Mouse (Mus musculus): ENCODE results near the gene Gabarap. TPM values are rescaled to one million over a fixed set of nuclear protein-coding genes. Genes with fewer than 3 reads are reported as not detected.
"Not testable (repeated sequence)": the region's sequence is repeated elsewhere in the genome, so short reads cannot be mapped to it uniquely, and the experiment has no call there.

The Gabarap gene
- polyA plus RNA-seq, 1 experiment from 2014 or later: 568 TPM

- Histone ChIP-seq H3K36me3 (peaks cover 57% of the 10 kb centered on the region), H3K4me2 (peak overlapping the region; percentile 67), H3K4me3 (peak overlapping the region; percentile 88; the same call in 1 of the 2 replicates), H3K27me3 (no peaks in the 10 kb centered on the region), H3K9ac (no peak overlapping the region), H3K4me1 (peaks cover 53% of the 10 kb centered on the region), H3K27ac (no peak overlapping the region), H3K9me3 (no peaks in the 10 kb centered on the region)
- 90% methylated on average over 2 of the region's 2 CpGs for WGBS
- no peak for ATAC-seq (ENCODE audit: insufficient number of reproducible peaks, low FRiP score, low TSS enrichment, low read depth)
Observed at GRCm38 (mm10) chr11:70002471-70002870, 11.5 kb downstream of the Gabarap start.

- Histone ChIP-seq H3K9me3 (no peaks in the 10 kb centered on the region), H3K4me2 (no peak overlapping the region), H3K27me3 (no peaks in the 10 kb centered on the region), H3K27ac (no peak overlapping the region), H3K4me3 (no peak overlapping the region), H3K4me1 (peaks cover 33% of the 10 kb centered on the region), H3K36me3 (peaks cover 67% of the 10 kb centered on the region), H3K9ac (no peak overlapping the region)
- ATAC-seq (ENCODE audit: insufficient number of reproducible peaks, low FRiP score, low TSS enrichment, low read depth): no peak
- 59% methylated on average over 4 of the region's 5 CpGs for WGBS
Observed at GRCm38 (mm10) chr11:70005521-70005920, 14.6 kb downstream of the Gabarap start.

- no peak for ATAC-seq (ENCODE audit: insufficient number of reproducible peaks, low FRiP score, low TSS enrichment, low read depth)
- 92% methylated on average over 6 of the region's 6 CpGs for WGBS
- Histone ChIP-seq H3K4me2 (no peak overlapping the region), H3K4me3 (no peak overlapping the region), H3K4me1 (peaks cover 12% of the 10 kb centered on the region), H3K27me3 (no peaks in the 10 kb centered on the region), H3K9ac (no peak overlapping the region), H3K27ac (no peak overlapping the region), H3K36me3 (peaks cover 91% of the 10 kb centered on the region), H3K9me3 (no peaks in the 10 kb centered on the region)
Observed at GRCm38 (mm10) chr11:70010033-70010432, 19.1 kb downstream of the Gabarap start.

GRCm38 (mm10) chr11:70010548-70010947 is 19.6 kb downstream of the Gabarap start:
- Histone ChIP-seq H3K36me3 (peaks cover 86% of the 10 kb centered on the region), H3K4me2 (no peak overlapping the region), H3K9ac (no peak overlapping the region), H3K27me3 (no peaks in the 10 kb centered on the region), H3K9me3 (no peaks in the 10 kb centered on the region), H3K4me3 (no peak overlapping the region), H3K27ac (no peak overlapping the region), H3K4me1 (peaks cover 12% of the 10 kb centered on the region)
- WGBS: 88% methylated on average over 12 of the region's 12 CpGs
- ATAC-seq (ENCODE audit: insufficient number of reproducible peaks, low FRiP score, low TSS enrichment, low read depth): no peak

GRCm38 (mm10) chr11:70010961-70011360 is 20.0 kb downstream of the Gabarap start:
- no peak overlapping the region for H3K9ac ChIP-seq
- ATAC-seq (ENCODE audit: insufficient number of reproducible peaks, low FRiP score, low TSS enrichment, low read depth): no peak
- 90% methylated on average over 10 of the region's 10 CpGs for WGBS
- H3K4me3 ChIP-seq: no peak overlapping the region
- no peak overlapping the region for H3K27ac ChIP-seq
- H3K27me3 ChIP-seq: no peaks in the 10 kb centered on the region
- H3K4me2 ChIP-seq: no peak overlapping the region
- H3K4me1 ChIP-seq: peaks cover 12% of the 10 kb centered on the region
- H3K36me3 ChIP-seq: peaks cover 82% of the 10 kb centered on the region
- no peaks in the 10 kb centered on the region for H3K9me3 ChIP-seq

- Histone ChIP-seq H3K27ac (no peak overlapping the region), H3K4me3 (no peak overlapping the region), H3K27me3 (no peaks in the 10 kb centered on the region), H3K9ac (no peak overlapping the region), H3K9me3 (no peaks in the 10 kb centered on the region), H3K4me1 (peaks cover 21% of the 10 kb centered on the region), H3K4me2 (no peak overlapping the region), H3K36me3 (peaks cover 63% of the 10 kb centered on the region)
- WGBS: 86% methylated on average over 9 of the region's 9 CpGs
- ATAC-seq (ENCODE audit: insufficient number of reproducible peaks, low FRiP score, low TSS enrichment, low read depth): no peak
Observed at GRCm38 (mm10) chr11:70012931-70013330, 22.0 kb downstream of the Gabarap start.

GRCm38 (mm10) chr11:70013408-70013807 is 22.5 kb downstream of the Gabarap start:
- H3K36me3 ChIP-seq: peaks cover 58% of the 10 kb centered on the region
- no peak overlapping the region for H3K27ac ChIP-seq
- H3K27me3 ChIP-seq: no peaks in the 10 kb centered on the region
- H3K4me2 ChIP-seq: no peak overlapping the region
- H3K4me3 ChIP-seq: no peak overlapping the region
- no peaks in the 10 kb centered on the region for H3K9me3 ChIP-seq
- 90% methylated on average over 3 of the region's 3 CpGs for WGBS
- ATAC-seq (ENCODE audit: insufficient number of reproducible peaks, low FRiP score, low TSS enrichment, low read depth): no peak
- peaks cover 23% of the 10 kb centered on the region for H3K4me1 ChIP-seq
- no peak overlapping the region for H3K9ac ChIP-seq

GRCm38 (mm10) chr11:70014051-70014450 is 23.1 kb downstream of the Gabarap start:
- no peak for ATAC-seq (ENCODE audit: insufficient number of reproducible peaks, low FRiP score, low TSS enrichment, low read depth)
- Histone ChIP-seq H3K4me3 (no peak overlapping the region), H3K27me3 (no peaks in the 10 kb centered on the region), H3K4me1 (peaks cover 30% of the 10 kb centered on the region), H3K9ac (no peak overlapping the region), H3K4me2 (0 out of 2 replicates have a peak overlapping the region, but pooled peaks have one; percentile 81), H3K9me3 (no peaks in the 10 kb centered on the region), H3K27ac (no peak overlapping the region), H3K36me3 (peaks cover 51% of the 10 kb centered on the region)
- 49% methylated on average over 5 of the region's 5 CpGs for WGBS

GRCm38 (mm10) chr11:70014880-70015558 is 24.1 kb downstream of the Gabarap start, which contains the start of gene Acadvl:
Gene Acadvl (minus strand): TSS chr11:70015411.
- peak within 1 kb of the TSS; percentile 81 for H3K4me2 ChIP-seq
- peak within 1 kb of the TSS; percentile 56 for H3K9ac ChIP-seq
- H3K27me3 ChIP-seq: no peaks in the 10 kb centered on the region
- WGBS: 1% methylated on average over 35 of the region's 35 CpGs
- H3K4me1 ChIP-seq: peaks cover 39% of the 10 kb centered on the region
- peak within 1 kb of the TSS; percentile 74 for H3K27ac ChIP-seq
- H3K4me3 ChIP-seq: peak within 1 kb of the TSS; percentile 67
- H3K36me3 ChIP-seq: peaks cover 42% of the 10 kb centered on the region
- peak; percentile 69; the same call in 1 of the 2 replicates for ATAC-seq (ENCODE audit: insufficient number of reproducible peaks, low FRiP score, low TSS enrichment, low read depth)
- H3K9me3 ChIP-seq: no peaks in the 10 kb centered on the region

- H3K27me3 ChIP-seq: no peaks in the 10 kb centered on the region
- no peak overlapping the region for H3K27ac ChIP-seq
- WGBS: 60% methylated on average over 6 of the region's 6 CpGs
- peaks cover 46% of the 10 kb centered on the region for H3K4me1 ChIP-seq
- ATAC-seq (ENCODE audit: insufficient number of reproducible peaks, low FRiP score, low TSS enrichment, low read depth): no peak
- H3K4me2 ChIP-seq: peak overlapping the region; percentile 81
- no peaks in the 10 kb centered on the region for H3K9me3 ChIP-seq
- H3K9ac ChIP-seq: peak overlapping the region; percentile 56; the same call in 1 of the 2 replicates
- peaks cover 35% of the 10 kb centered on the region for H3K36me3 ChIP-seq
- no peak overlapping the region for H3K4me3 ChIP-seq
Observed at GRCm38 (mm10) chr11:70015677-70016076, 24.7 kb downstream of the Gabarap start.

GRCm38 (mm10) chr11:70016177-70016576 is 25.2 kb downstream of the Gabarap start:
- not testable (repeated sequence) for H3K27ac ChIP-seq; H3K9ac ChIP-seq; H3K9me3 ChIP-seq; H3K27me3 ChIP-seq; ATAC-seq (ENCODE audit: insufficient number of reproducible peaks, low FRiP score, low TSS enrichment, low read depth); H3K4me3 ChIP-seq; H3K4me2 ChIP-seq
- 80% methylated on average over 2 of the region's 2 CpGs for WGBS
- Histone ChIP-seq H3K4me1 (peaks cover 51% of the 10 kb centered on the region), H3K36me3 (peaks cover 30% of the 10 kb centered on the region)

- no peak for ATAC-seq (ENCODE audit: insufficient number of reproducible peaks, low FRiP score, low TSS enrichment, low read depth)
- Histone ChIP-seq H3K36me3 (peaks cover 25% of the 10 kb centered on the region), H3K9me3 (no peaks in the 10 kb centered on the region), H3K9ac (peak within 1 kb of the TSS; percentile 34; the same call in 1 of the 2 replicates), H3K27ac (peak within 1 kb of the TSS; percentile 95), H3K27me3 (no peaks in the 10 kb centered on the region), H3K4me3 (peak within 1 kb of the TSS; percentile 68), H3K4me2 (peak within 1 kb of the TSS; percentile 90), H3K4me1 (peaks cover 56% of the 10 kb centered on the region)
- WGBS: 85% methylated on average over 3 of the region's 3 CpGs
Observed at GRCm38 (mm10) chr11:70016669-70017068, 25.7 kb downstream of the Gabarap start, which contains the start of gene Dlg4. Gene Dlg4 (plus strand): TSS chr11:70016942.
